Mouse (Mus musculus): ENCODE data around the gene Enpep. TPM values are rescaled to one million over a fixed set of nuclear protein-coding genes. Genes with fewer than 3 reads are reported as not detected.

Enpep gene
- polyA plus RNA-seq, 1 experiment from 2014 or later = 1.3 TPM

DNA sequence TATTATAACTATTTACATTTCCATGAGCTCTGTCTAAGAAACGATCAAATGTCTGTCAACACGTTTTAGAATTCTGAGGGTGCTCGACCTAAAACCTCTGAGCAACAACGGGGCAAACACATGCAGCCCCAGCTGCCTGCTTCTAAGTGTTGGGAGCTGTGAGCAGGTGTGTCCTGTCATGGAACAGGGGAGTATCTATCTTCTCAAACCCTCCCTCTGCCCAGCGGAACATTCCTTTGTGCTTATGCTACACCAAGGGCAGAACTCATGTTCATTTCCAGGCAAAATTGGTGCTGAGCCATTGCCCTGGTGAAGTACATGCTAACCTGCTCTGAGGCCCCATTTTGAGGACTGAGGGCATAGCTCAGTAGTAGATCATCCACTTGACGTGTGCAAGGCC lies 10.9 kb downstream of the Enpep start:
- ATAC-seq (ENCODE audit: low FRiP score, low TSS enrichment) = no peak
- WGBS = 80% methylated on average over 6 of the region's 6 CpGs
- H3K27ac ChIP-seq (replicated peaks; ENCODE audit: low read depth, low read length) = no peak overlapping the region
- no peaks in the 10 kb centered on the region for H3K9me3 ChIP-seq (ENCODE audit: control insufficient read depth, low read length)
- no peak overlapping the region for H3K9ac ChIP-seq (replicated peaks; ENCODE audit: low read length)
- H3K4me1 ChIP-seq (ENCODE audit: control insufficient read depth, insufficient read depth, low read length) = no peaks in the 10 kb centered on the region
- no peak for DNase-seq
- H3K4me2 ChIP-seq (ENCODE audit: low read length) = no peak overlapping the region
- H3K27me3 ChIP-seq (ENCODE audit: control insufficient read depth, insufficient read depth, low read length) = no peaks in the 10 kb centered on the region
- H3K36me3 ChIP-seq (ENCODE audit: control insufficient read depth, insufficient read depth, low read length) = no peaks in the 10 kb centered on the region
- no peak overlapping the region for H3K4me3 ChIP-seq (replicated peaks; ENCODE audit: low read depth, low read length)

DNA sequence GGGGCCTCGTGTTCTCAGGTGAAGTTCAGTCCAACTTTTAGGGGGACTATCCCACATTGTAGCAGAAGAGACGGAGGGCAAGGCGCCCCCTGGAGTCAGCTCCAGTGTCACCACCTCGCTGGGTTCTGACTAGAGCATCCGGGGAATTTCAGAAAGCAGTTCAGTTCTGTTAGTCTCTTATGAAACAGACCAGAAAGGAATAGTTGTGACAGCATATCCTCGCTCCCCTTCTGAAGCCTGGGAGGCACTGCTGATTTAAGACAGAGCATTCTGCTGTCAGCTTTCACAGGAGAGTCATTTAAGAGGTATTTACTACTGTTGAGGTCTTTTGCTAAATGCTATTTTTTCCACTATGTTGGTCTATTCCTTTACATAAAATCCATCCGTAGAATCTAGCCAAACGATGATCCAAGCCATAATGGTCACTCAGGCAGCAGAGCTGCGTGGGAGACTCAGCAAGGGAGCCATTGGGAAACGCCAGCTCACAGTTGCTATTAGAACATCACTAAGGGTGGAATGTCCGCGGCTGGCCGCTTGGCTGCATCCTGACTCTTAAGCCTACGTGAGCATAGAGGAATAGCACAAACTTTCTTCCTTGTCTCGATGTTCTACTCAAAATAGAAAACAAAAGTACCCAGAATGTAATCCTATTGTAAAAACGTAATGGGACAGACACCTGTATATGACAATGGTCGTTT lies 15.3 kb downstream of the Enpep start:
- ATAC-seq (ENCODE audit: low FRiP score, low TSS enrichment) (no peak), DNase-seq (no peak)
- Histone ChIP-seq H3K4me2 (ENCODE audit: low read length) (no peak overlapping the region), H3K4me1 (ENCODE audit: control insufficient read depth, insufficient read depth, low read length) (no peaks in the 10 kb centered on the region), H3K27me3 (ENCODE audit: control insufficient read depth, insufficient read depth, low read length) (no peaks in the 10 kb centered on the region), H3K36me3 (ENCODE audit: control insufficient read depth, insufficient read depth, low read length) (no peaks in the 10 kb centered on the region), H3K27ac (replicated peaks; ENCODE audit: low read depth, low read length) (no peak overlapping the region), H3K4me3 (replicated peaks; ENCODE audit: low read depth, low read length) (no peak overlapping the region), H3K9ac (replicated peaks; ENCODE audit: low read length) (no peak overlapping the region), H3K9me3 (ENCODE audit: control insufficient read depth, low read length) (no peaks in the 10 kb centered on the region)
- WGBS = 77% methylated on average over 17 of the region's 17 CpGs

DNA sequence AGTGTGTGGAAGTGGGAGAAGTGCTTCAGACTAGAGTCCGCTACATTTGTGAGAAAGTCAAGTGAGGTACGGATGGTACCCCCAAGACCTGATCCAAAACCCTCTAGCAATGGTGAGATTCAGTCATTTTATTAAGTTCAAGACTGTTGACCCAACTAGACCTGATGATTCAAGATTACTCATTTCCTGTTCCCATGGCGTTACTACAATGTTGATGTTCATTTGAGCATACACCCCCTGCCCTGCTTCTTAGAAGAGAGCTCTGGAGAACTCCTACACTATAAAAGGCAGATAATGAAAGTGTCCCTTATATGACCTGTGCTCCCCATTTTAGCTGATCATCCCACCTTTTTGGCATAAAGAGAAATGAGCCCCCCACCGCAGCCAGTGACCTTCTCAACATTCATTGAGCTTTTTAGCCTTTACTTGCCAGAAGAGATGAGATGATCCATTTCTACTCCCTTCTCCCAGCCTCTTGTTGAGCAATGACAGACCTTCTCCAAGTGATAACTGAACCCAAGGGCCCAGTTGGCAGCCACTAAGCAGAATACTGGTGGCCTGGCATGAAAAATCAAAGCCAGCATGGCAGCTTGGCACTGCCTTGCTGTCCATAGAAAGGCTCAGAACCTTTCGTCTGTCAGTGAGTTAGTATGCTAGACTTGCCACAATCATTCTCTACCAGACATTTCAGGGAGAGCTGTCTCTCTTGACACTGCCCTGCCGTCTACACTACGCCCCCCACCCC lies 18.7 kb downstream of the Enpep start:
- Histone ChIP-seq H3K36me3 (ENCODE audit: control insufficient read depth, insufficient read depth, low read length) (no peaks in the 10 kb centered on the region), H3K9ac (replicated peaks; ENCODE audit: low read length) (no peak overlapping the region), H3K4me1 (ENCODE audit: control insufficient read depth, insufficient read depth, low read length) (no peaks in the 10 kb centered on the region), H3K27me3 (ENCODE audit: control insufficient read depth, insufficient read depth, low read length) (no peaks in the 10 kb centered on the region), H3K27ac (replicated peaks; ENCODE audit: low read depth, low read length) (no peak overlapping the region), H3K9me3 (ENCODE audit: control insufficient read depth, low read length) (no peaks in the 10 kb centered on the region), H3K4me3 (replicated peaks; ENCODE audit: low read depth, low read length) (no peak overlapping the region), H3K4me2 (ENCODE audit: low read length) (no peak overlapping the region)
- no peak for DNase-seq
- no peak for ATAC-seq (ENCODE audit: low FRiP score, low TSS enrichment)
- WGBS = 92% methylated on average over 7 of the region's 7 CpGs

DNA sequence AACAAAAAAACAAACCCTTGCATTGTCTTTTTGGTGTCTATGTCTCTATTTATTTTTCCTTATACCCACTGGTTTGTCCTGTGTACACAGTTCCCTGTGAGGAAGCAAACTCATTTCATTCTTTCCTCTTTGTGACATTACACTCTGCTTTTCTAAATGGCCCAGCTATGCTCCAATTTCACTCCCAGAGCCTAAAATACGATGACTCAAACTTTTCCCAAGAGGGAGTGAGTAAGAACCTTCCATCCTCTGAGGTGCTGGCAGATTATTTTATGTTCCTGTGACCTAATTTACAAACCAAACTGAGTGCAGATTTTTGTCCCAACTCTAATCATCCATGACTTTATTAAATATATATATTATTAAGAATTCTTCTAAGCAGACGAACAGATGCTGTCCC lies 19.3 kb downstream of the Enpep start:
- DNase-seq (no peak), ATAC-seq (ENCODE audit: low FRiP score, low TSS enrichment) (no peak)
- H3K9ac ChIP-seq (replicated peaks; ENCODE audit: low read length) = no peak overlapping the region
- H3K4me2 ChIP-seq (ENCODE audit: low read length) = no peak overlapping the region
- no peak overlapping the region for H3K4me3 ChIP-seq (replicated peaks; ENCODE audit: low read depth, low read length)
- H3K36me3 ChIP-seq (ENCODE audit: control insufficient read depth, insufficient read depth, low read length) = no peaks in the 10 kb centered on the region
- H3K27ac ChIP-seq (replicated peaks; ENCODE audit: low read depth, low read length) = no peak overlapping the region
- H3K27me3 ChIP-seq (ENCODE audit: control insufficient read depth, insufficient read depth, low read length) = no peaks in the 10 kb centered on the region
- H3K9me3 ChIP-seq (ENCODE audit: control insufficient read depth, low read length) = no peaks in the 10 kb centered on the region
- H3K4me1 ChIP-seq (ENCODE audit: control insufficient read depth, insufficient read depth, low read length) = no peaks in the 10 kb centered on the region
- 90% methylated on average over 2 of the region's 2 CpGs for WGBS

DNA sequence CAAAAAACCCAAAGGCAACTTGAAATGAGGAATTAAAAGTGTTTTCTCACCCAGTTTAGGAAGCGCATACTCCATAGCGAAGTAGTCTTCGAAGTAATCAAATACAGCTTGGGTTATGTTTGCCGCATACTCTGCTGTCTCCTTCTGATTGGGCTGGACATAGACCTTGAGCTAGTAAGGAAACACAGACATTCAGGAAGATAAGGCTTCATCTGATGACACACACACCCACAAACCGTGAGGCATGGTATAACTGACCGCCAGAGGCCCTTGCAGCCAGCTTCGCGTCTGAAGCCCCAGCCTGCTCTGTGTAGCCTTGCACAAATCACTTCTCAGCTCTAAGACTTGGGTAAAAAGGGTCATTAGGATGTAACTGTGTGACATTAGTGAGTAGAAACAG lies 20.0 kb downstream of the Enpep start:
- Histone ChIP-seq H3K27me3 (ENCODE audit: control insufficient read depth, insufficient read depth, low read length) (no peaks in the 10 kb centered on the region), H3K4me1 (ENCODE audit: control insufficient read depth, insufficient read depth, low read length) (no peaks in the 10 kb centered on the region), H3K4me3 (replicated peaks; ENCODE audit: low read depth, low read length) (no peak overlapping the region), H3K4me2 (ENCODE audit: low read length) (no peak overlapping the region), H3K9ac (replicated peaks; ENCODE audit: low read length) (no peak overlapping the region), H3K36me3 (ENCODE audit: control insufficient read depth, insufficient read depth, low read length) (no peaks in the 10 kb centered on the region), H3K9me3 (ENCODE audit: control insufficient read depth, low read length) (no peaks in the 10 kb centered on the region), H3K27ac (replicated peaks; ENCODE audit: low read depth, low read length) (no peak overlapping the region)
- WGBS = 95% methylated on average over 8 of the region's 8 CpGs
- no peak for ATAC-seq (ENCODE audit: low FRiP score, low TSS enrichment)
- DNase-seq = no peak

DNA sequence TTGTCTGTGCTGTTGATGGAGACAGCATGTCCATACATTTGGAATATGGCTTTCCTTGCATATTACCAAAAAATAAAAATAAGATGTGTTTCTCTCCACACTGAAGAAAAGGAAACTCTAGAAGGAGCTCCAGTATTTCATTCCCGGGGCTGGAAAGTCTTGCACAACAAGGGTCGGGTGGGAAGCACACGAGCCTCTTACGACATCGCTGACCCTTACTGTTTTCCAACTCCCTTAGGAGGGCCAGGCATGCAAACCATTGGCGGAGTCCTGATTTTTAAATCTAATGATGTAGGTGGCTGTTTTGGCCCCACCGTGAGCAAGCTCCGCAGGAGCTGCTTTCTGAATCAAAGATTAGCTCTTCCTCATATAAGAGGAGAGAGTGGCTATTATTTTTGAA lies 20.6 kb downstream of the Enpep start:
- WGBS = 83% methylated on average over 8 of the region's 8 CpGs
- Histone ChIP-seq H3K4me2 (ENCODE audit: low read length) (no peak overlapping the region), H3K9ac (replicated peaks; ENCODE audit: low read length) (no peak overlapping the region), H3K27me3 (ENCODE audit: control insufficient read depth, insufficient read depth, low read length) (no peaks in the 10 kb centered on the region), H3K27ac (replicated peaks; ENCODE audit: low read depth, low read length) (no peak overlapping the region), H3K9me3 (ENCODE audit: control insufficient read depth, low read length) (no peaks in the 10 kb centered on the region), H3K4me3 (replicated peaks; ENCODE audit: low read depth, low read length) (no peak overlapping the region), H3K4me1 (ENCODE audit: control insufficient read depth, insufficient read depth, low read length) (no peaks in the 10 kb centered on the region), H3K36me3 (ENCODE audit: control insufficient read depth, insufficient read depth, low read length) (no peaks in the 10 kb centered on the region)
- ATAC-seq (ENCODE audit: low FRiP score, low TSS enrichment) (no peak), DNase-seq (no peak)

DNA sequence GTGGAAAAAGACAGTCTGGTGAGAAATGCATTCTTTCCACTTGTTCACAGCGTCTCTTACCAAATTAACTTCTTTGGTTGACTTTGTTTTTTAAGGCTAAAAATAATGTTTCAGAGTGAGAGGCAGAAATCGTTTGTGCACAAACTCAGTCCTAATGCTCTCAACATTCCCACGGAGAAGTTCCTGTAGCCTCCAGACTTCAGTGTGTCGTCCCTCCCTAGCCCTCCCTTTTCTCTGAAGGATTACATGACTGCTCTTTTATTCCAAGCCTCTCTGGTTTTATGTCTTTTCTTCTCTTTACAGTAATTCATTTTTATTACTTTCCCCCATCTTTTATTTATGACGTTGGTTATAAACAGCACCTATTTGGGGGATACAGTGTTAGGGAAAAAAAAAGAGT lies 22.6 kb downstream of the Enpep start:
- Histone ChIP-seq H3K4me1 (ENCODE audit: control insufficient read depth, insufficient read depth, low read length) (no peaks in the 10 kb centered on the region), H3K4me3 (replicated peaks; ENCODE audit: low read depth, low read length) (no peak overlapping the region), H3K4me2 (ENCODE audit: low read length) (no peak overlapping the region), H3K9ac (replicated peaks; ENCODE audit: low read length) (no peak overlapping the region), H3K9me3 (ENCODE audit: control insufficient read depth, low read length) (no peaks in the 10 kb centered on the region), H3K36me3 (ENCODE audit: control insufficient read depth, insufficient read depth, low read length) (no peaks in the 10 kb centered on the region), H3K27me3 (ENCODE audit: control insufficient read depth, insufficient read depth, low read length) (no peaks in the 10 kb centered on the region), H3K27ac (replicated peaks; ENCODE audit: low read depth, low read length) (no peak overlapping the region)
- 56% methylated on average over 5 of the region's 5 CpGs for WGBS
- no peak for ATAC-seq (ENCODE audit: low FRiP score, low TSS enrichment)
- no peak for DNase-seq

DNA sequence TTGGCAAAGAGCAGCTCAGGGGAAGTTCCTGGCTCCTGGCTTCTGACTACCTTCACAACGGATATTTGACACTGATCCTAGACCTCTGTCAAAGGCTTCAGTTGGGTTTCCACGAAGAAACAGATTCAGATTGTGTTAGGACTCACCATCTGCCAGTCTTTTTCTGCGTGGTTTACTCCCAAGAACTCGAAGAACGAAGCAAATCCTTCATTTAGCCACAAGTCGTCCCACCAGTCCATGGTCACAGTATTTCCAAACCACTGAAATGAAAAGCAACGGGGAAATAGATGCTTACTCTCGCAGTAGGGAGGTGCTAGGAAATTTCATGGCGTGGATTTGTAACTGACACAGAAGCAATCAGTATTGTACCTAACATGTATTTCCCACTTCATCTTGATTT lies 23.6 kb downstream of the Enpep start:
- Histone ChIP-seq H3K4me2 (ENCODE audit: low read length) (no peak overlapping the region), H3K27me3 (ENCODE audit: control insufficient read depth, insufficient read depth, low read length) (no peaks in the 10 kb centered on the region), H3K4me1 (ENCODE audit: control insufficient read depth, insufficient read depth, low read length) (no peaks in the 10 kb centered on the region), H3K4me3 (replicated peaks; ENCODE audit: low read depth, low read length) (no peak overlapping the region), H3K27ac (replicated peaks; ENCODE audit: low read depth, low read length) (no peak overlapping the region), H3K36me3 (ENCODE audit: control insufficient read depth, insufficient read depth, low read length) (no peaks in the 10 kb centered on the region), H3K9me3 (ENCODE audit: control insufficient read depth, low read length) (no peaks in the 10 kb centered on the region), H3K9ac (replicated peaks; ENCODE audit: low read length) (no peak overlapping the region)
- ATAC-seq (ENCODE audit: low FRiP score, low TSS enrichment) (no peak), DNase-seq (no peak)
- 80% methylated on average over 9 of the region's 9 CpGs for WGBS

Measured in midbrain, embryonic 14.5 days (tissue).